Mouse (Mus musculus) thymus, postnatal 14 days (tissue): Measurements from ENCODE around the gene Ccdc88b.

Experiments
- DNase-seq: peaks from one replicate; pipeline ENCODE4 v3.0.0; 2021

Gene Ccdc88b

DNA sequence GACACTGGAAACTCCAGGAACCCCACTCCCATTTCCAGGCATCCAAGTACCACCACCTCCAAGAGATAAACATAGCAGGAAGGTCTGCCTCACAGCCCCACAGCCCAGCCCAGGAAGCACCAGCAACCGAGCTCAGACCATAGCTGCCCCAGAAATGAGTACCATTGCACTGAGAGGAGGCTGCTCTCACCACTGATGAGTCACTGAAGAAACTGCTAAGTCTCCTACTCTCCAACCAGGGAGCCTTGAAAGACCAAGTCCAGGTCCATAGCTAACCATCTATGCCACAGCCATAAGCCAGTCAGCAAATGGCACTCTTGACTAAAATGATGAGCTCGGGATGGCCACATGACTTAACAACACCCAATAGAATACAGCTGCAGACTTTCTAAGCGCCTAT, 31.4 kb downstream of the Ccdc88b start:
- no peak for DNase-seq

DNA sequence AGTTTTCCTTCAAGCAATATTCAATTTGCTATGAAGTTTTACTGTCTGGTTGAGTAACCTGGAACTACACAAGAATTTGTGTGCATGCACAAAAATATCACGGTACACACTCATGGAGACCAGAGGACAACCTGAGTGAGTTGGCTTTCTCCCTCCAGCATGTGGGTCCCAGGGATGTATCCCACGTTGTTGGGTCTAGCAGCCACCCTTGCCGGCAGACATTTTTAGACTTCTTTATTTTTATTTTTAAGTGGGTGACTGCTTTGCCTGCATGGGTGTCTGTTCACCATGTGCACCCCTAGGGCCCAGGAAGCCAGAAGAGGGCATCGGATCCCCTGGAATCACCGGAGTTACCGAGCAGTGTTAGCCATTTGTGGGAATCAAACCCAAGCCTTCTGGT, 32.6 kb downstream of the Ccdc88b start:
- DNase-seq, result no peak

DNA sequence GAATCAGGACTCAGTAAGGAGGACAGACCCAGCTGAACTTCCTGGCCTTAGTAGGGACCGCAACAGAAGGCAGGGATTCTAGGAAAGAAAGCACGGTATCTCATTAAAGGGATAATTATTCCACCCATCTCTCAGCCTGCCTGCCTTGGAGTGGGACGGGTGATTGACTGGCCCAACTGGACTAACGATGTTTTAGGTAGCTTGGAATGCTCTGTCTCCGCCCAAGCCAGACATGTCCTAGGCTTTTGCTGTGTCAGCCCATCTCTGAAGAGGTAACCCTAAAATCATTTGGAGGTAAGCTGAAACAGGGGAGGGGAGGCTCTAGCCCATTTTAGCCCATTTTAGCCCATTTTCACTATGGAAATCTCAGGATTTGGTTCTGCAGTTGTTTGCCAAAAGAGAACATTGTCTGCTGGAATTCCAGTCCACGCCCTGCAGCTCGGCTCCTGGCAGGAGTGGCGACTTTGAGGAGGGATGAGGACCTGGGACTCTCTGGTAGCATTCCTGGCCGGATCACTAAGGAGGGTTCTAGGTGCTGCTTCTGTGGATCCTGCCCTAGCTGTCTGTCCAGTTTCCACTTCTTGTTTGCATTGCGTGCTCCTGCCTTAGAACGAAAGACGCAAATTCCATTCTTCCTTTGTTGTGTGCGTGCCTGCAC, 37.3 kb downstream of the Ccdc88b start:
- no peak for DNase-seq

DNA sequence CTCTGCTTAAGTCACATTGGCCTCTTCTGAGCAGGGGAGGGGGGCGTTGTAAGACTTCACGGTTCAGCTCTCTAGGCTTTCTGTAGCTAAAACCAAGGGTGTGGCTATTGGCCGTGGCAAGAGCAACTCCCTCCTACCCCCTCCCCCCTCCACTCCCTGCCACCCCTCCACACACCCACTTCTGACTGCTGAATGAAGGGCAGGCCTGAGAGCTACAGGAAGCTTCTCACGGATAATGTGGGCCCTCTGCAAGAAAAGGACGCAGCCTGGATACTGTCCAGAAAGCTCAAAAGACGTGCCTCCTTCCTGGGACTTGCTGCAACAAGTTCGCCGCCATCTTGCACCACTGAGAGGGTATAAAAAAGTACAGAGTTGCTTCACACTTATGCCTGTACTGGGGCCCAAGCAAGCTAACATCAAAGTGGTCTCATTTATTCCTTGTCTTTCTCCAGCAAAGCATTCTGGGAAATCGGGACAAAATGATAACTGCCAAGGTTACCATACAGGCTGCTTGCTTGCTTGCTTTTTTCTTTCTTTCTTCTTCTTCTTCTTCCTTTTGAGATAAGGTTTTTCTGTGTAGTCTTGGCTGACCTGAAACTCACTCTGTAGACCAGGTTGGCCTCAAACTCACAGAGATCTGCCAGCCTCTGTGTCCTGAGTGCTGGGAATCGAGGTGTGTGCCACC, 38.7 kb downstream of the Ccdc88b start:
- DNase-seq, result no peak

DNA sequence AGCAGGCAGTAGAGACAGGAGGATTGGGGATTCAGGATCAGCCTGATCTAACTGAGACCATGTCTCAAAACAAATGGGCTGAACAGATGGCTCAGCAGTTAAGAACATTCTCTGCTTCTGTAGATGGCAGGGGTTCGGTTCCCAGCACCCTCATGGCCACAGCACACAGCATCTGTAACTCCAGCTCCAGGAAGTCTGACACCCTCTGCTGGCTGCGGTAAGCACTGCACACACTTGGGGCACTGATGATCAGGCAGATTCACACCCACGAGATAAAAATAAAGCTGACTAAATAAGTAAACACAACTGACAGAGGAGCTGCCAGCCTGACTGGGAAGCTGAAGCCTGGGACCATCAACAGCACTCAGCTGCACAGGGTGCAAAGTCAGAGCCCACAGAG, 43.1 kb downstream of the Ccdc88b start:
- DNase-seq, result no peak

DNA sequence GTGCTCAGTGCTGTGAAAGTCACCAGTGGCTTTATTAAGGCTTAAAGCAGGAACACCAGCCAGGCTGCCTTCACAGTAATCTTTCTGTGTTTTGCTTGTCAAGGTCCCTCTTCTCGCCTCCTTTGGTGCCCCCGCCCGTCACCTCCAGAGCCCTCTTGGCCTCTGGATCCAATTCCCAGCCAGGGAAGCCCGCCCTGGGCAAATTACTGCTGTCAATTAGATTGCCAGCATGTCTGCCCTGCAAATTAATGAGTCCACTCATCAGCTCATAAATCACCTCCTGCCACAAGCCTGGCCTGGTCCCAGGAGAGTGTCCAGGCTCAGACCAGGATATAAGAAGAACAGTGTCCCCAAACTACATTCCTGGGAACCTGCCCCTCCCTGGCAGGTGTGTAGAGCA, 43.6 kb downstream of the Ccdc88b start:
- no peak for DNase-seq
